Mouse (Mus musculus): Measurements from ENCODE around the gene Cchcr1. TPM values are rescaled to one million over a fixed set of nuclear protein-coding genes. Genes with fewer than 3 reads are reported as not detected.

Gene Cchcr1
- polyA plus RNA-seq, 1 experiment from 2014 or later, result 3.5 TPM

GRCm38 (mm10) chr17:35488041-35488440 lies 28.9 kb upstream of the Cchcr1 start:
- H3K4me1 ChIP-seq (ENCODE audit: insufficient read depth), result no peaks in the 10 kb centered on the region
- H3K9ac ChIP-seq (replicated peaks), result no peak overlapping the region
- no peaks in the 10 kb centered on the region for H3K9me3 ChIP-seq (ENCODE audit: low read length)
- H3K27me3 ChIP-seq (ENCODE audit: insufficient read depth, low read length), result no peaks in the 10 kb centered on the region
- TF ChIP-seq CTCF (IDR thresholded peaks at IDR 0.05; ENCODE audit: low read depth) (no peak), EP300 (IDR thresholded peaks at IDR 0.05; ENCODE audit: low read depth) (no peak)
- no peak for DNase-seq
- no peak for ATAC-seq
- H3K4me3 ChIP-seq (ENCODE audit: low read depth, low read length), result no peak overlapping the region
- no peak overlapping the region for H3K27ac ChIP-seq (ENCODE audit: low read depth)
- WGBS (ENCODE audit: insufficient replicate concordance), result 76% methylated on average over 2 of the region's 2 CpGs
- no peaks in the 10 kb centered on the region for H3K36me3 ChIP-seq (replicated peaks; ENCODE audit: insufficient read depth, low read length)
- no peak overlapping the region for H3K4me2 ChIP-seq (ENCODE audit: low read depth, low read length)

GRCm38 (mm10) chr17:35490320-35490719 lies 26.6 kb upstream of the Cchcr1 start:
- Histone ChIP-seq H3K9me3 (ENCODE audit: low read length) (no peaks in the 10 kb centered on the region), H3K4me2 (ENCODE audit: low read depth, low read length) (no peak overlapping the region), H3K36me3 (replicated peaks; ENCODE audit: insufficient read depth, low read length) (no peaks in the 10 kb centered on the region), H3K27me3 (ENCODE audit: insufficient read depth, low read length) (no peaks in the 10 kb centered on the region), H3K4me3 (ENCODE audit: low read depth, low read length) (no peak overlapping the region), H3K4me1 (ENCODE audit: insufficient read depth) (no peaks in the 10 kb centered on the region), H3K27ac (ENCODE audit: low read depth) (no peak overlapping the region), H3K9ac (replicated peaks) (no peak overlapping the region)
- TF ChIP-seq EP300 (IDR thresholded peaks at IDR 0.05; ENCODE audit: low read depth) (no peak), CTCF (IDR thresholded peaks at IDR 0.05; ENCODE audit: low read depth) (no peak)
- ATAC-seq, result no peak
- WGBS (ENCODE audit: insufficient replicate concordance), result 54% methylated on average over 5 of the region's 5 CpGs
- DNase-seq, result no peak

GRCm38 (mm10) chr17:35497124-35497523 lies 19.8 kb upstream of the Cchcr1 start:
- 77% methylated on average over 7 of the region's 7 CpGs for WGBS (ENCODE audit: insufficient replicate concordance)
- H3K9me3 ChIP-seq (ENCODE audit: low read length), result no peaks in the 10 kb centered on the region
- H3K27ac ChIP-seq (ENCODE audit: low read depth), result no peak overlapping the region
- no peak overlapping the region for H3K4me2 ChIP-seq (ENCODE audit: low read depth, low read length)
- no peak for TF ChIP-seq CTCF (IDR thresholded peaks at IDR 0.05; ENCODE audit: low read depth)
- TF ChIP-seq EP300 (IDR thresholded peaks at IDR 0.05; ENCODE audit: low read depth), result no peak
- no peaks in the 10 kb centered on the region for H3K4me1 ChIP-seq (ENCODE audit: insufficient read depth)
- H3K4me3 ChIP-seq (ENCODE audit: low read depth, low read length), result no peak overlapping the region
- no peaks in the 10 kb centered on the region for H3K36me3 ChIP-seq (replicated peaks; ENCODE audit: insufficient read depth, low read length)
- H3K27me3 ChIP-seq (ENCODE audit: insufficient read depth, low read length), result no peaks in the 10 kb centered on the region
- ATAC-seq (no peak), DNase-seq (no peak)
- H3K9ac ChIP-seq (replicated peaks), result no peak overlapping the region

GRCm38 (mm10) chr17:35502226-35502625 lies 14.7 kb upstream of the Cchcr1 start:
- ATAC-seq (no peak), DNase-seq (no peak)
- 26% methylated on average over 6 of the region's 6 CpGs for WGBS (ENCODE audit: insufficient replicate concordance)
- TF ChIP-seq EP300 (IDR thresholded peaks at IDR 0.05; ENCODE audit: low read depth) (no peak), CTCF (IDR thresholded peaks at IDR 0.05; ENCODE audit: low read depth) (no peak)
- H3K36me3 ChIP-seq (replicated peaks; ENCODE audit: insufficient read depth, low read length), result no peaks in the 10 kb centered on the region
- no peak overlapping the region for H3K27ac ChIP-seq (ENCODE audit: low read depth)
- H3K27me3 ChIP-seq (ENCODE audit: insufficient read depth, low read length), result peaks cover 27% of the 10 kb centered on the region
- H3K4me2 ChIP-seq (ENCODE audit: low read depth, low read length), result no peak overlapping the region
- no peak overlapping the region for H3K9ac ChIP-seq (replicated peaks)
- no peaks in the 10 kb centered on the region for H3K9me3 ChIP-seq (ENCODE audit: low read length)
- H3K4me1 ChIP-seq (ENCODE audit: insufficient read depth), result no peaks in the 10 kb centered on the region
- H3K4me3 ChIP-seq (ENCODE audit: low read depth, low read length), result no peak overlapping the region

GRCm38 (mm10) chr17:35502762-35503161 lies 14.1 kb upstream of the Cchcr1 start:
- H3K9ac ChIP-seq (replicated peaks), result no peak overlapping the region
- no peak for TF ChIP-seq EP300 (IDR thresholded peaks at IDR 0.05; ENCODE audit: low read depth)
- no peak for TF ChIP-seq CTCF (IDR thresholded peaks at IDR 0.05; ENCODE audit: low read depth)
- H3K4me3 ChIP-seq (ENCODE audit: low read depth, low read length), result no peak overlapping the region
- WGBS (ENCODE audit: insufficient replicate concordance), result 47% methylated on average over 5 of the region's 5 CpGs
- no peak overlapping the region for H3K4me2 ChIP-seq (ENCODE audit: low read depth, low read length)
- ATAC-seq, result no peak
- H3K27ac ChIP-seq (ENCODE audit: low read depth), result no peak overlapping the region
- H3K36me3 ChIP-seq (replicated peaks; ENCODE audit: insufficient read depth, low read length), result no peaks in the 10 kb centered on the region
- H3K4me1 ChIP-seq (ENCODE audit: insufficient read depth), result no peaks in the 10 kb centered on the region
- no peaks in the 10 kb centered on the region for H3K9me3 ChIP-seq (ENCODE audit: low read length)
- no peak for DNase-seq
- H3K27me3 ChIP-seq (ENCODE audit: insufficient read depth, low read length), result peaks cover 31% of the 10 kb centered on the region

GRCm38 (mm10) chr17:35503849-35504248 lies 13.1 kb upstream of the Cchcr1 start:
- TF ChIP-seq EP300 (IDR thresholded peaks at IDR 0.05; ENCODE audit: low read depth) (no peak), CTCF (IDR thresholded peaks at IDR 0.05; ENCODE audit: low read depth) (no peak)
- Histone ChIP-seq H3K4me3 (ENCODE audit: low read depth, low read length) (no peak overlapping the region), H3K4me1 (ENCODE audit: insufficient read depth) (no peaks in the 10 kb centered on the region), H3K36me3 (replicated peaks; ENCODE audit: insufficient read depth, low read length) (no peaks in the 10 kb centered on the region), H3K9me3 (ENCODE audit: low read length) (no peaks in the 10 kb centered on the region), H3K27ac (ENCODE audit: low read depth) (no peak overlapping the region), H3K4me2 (ENCODE audit: low read depth, low read length) (no peak overlapping the region), H3K9ac (replicated peaks) (no peak overlapping the region), H3K27me3 (ENCODE audit: insufficient read depth, low read length) (peaks cover 32% of the 10 kb centered on the region)
- ATAC-seq (no peak), DNase-seq (no peak)
- WGBS (ENCODE audit: insufficient replicate concordance), result 37% methylated on average over 5 of the region's 5 CpGs
